In the genomic region with DNA sequence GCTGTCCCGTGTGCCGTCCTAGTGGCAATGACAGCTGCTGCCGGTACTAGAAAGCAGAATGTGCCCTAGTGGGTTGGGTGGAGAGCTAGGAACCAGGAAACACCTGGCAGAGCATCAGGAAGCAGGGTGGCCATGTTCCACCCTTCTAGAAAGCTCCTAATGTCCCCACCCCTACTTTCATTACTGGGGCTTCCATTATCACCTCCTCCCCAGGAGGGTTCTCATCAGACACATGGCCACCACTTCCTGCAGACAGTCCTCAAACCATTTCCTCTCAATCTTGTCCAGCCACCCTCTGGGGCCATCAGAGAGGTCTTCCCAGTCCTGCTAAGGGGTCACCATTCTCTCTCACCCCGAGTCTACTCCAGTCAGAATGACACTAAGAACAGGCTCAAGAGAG, we compare ENCODE assay signal across 8 mouse cellular contexts. TPM values are rescaled to one million over a fixed set of nuclear protein-coding genes. Genes with fewer than 3 reads are reported as not detected.
DNase-seq lines count a peak whose midpoint lies in the region; ATAC-seq and TF ChIP-seq lines count a peak whose summit lies in the region.

No protein-coding gene starts in this region.

- peak overlapping the region; percentile 99 for H3K9ac ChIP-seq in heart, embryonic 12.5 days
- no peak overlapping the region for H3K9ac ChIP-seq in liver, embryonic 15.5 days

- DNase-seq in cerebellum, adult 2 months = peak in 1 of 2 experiments; percentile 15
- no peak for DNase-seq in cerebellum, adult 18-20 months
- peak; percentile 50 for DNase-seq in CD4-positive helper T cell, adult 2 months (ENCODE audit: low read depth, low spot score)
- DNase-seq in thymus, postnatal 4 days = peak; percentile 29
- DNase-seq in right cerebral cortex, postnatal 4 days = no peak
- no peak for DNase-seq in spleen, adult 18-20 months

- peak overlapping the region; percentile 98 for H3K4me2 ChIP-seq in heart, embryonic 12.5 days
- H3K4me2 ChIP-seq in liver, embryonic 15.5 days = peak overlapping the region; percentile 77

- H3K27me3 ChIP-seq in cerebellum, adult 2 months (ENCODE audit: control insufficient read depth, insufficient read depth, low read length) = no peaks in the 10 kb centered on the region
- no peaks in the 10 kb centered on the region for H3K27me3 ChIP-seq in heart, embryonic 12.5 days (replicated peaks)
- H3K27me3 ChIP-seq in liver, embryonic 15.5 days = peaks cover 62% of the 10 kb centered on the region

- no peak for TF ChIP-seq POLR2A in cerebellum, adult 2 months (IDR thresholded peaks at IDR 0.05; ENCODE audit: borderline replicate concordance, insufficient read depth, low read length)

- peaks cover 25% of the 10 kb centered on the region for H3K4me1 ChIP-seq in cerebellum, adult 2 months (ENCODE audit: control insufficient read depth, insufficient read depth, low read length)
- peaks cover 46% of the 10 kb centered on the region for H3K4me1 ChIP-seq in heart, embryonic 12.5 days (replicated peaks)
- peaks cover 44% of the 10 kb centered on the region for H3K4me1 ChIP-seq in liver, embryonic 15.5 days (replicated peaks)

- 0 out of 2 replicates have a peak overlapping the region, but pooled peaks have one; percentile 20 for H3K27ac ChIP-seq in cerebellum, adult 2 months (ENCODE audit: insufficient read depth, low read length)
- H3K27ac ChIP-seq in heart, embryonic 12.5 days (ENCODE audit: poor library complexity, severe bottlenecking) = peak overlapping the region; percentile 100
- no peak overlapping the region for H3K27ac ChIP-seq in liver, embryonic 15.5 days (replicated peaks)

- H3K4me3 ChIP-seq in cerebellum, adult 2 months (replicated peaks; ENCODE audit: insufficient read depth, low read depth, low read length) = no peak overlapping the region
- H3K4me3 ChIP-seq in heart, embryonic 12.5 days = peak overlapping the region; percentile 93
- peak overlapping the region; percentile 61; the same call in 1 of the 2 replicates for H3K4me3 ChIP-seq in liver, embryonic 15.5 days (replicated peaks)

- no peak for TF ChIP-seq CTCF in cerebellum, adult 2 months (IDR thresholded peaks at IDR 0.05; ENCODE audit: borderline replicate concordance, insufficient read depth, low read depth, low read length)

- 39% methylated on average over 4 of the region's 4 CpGs for WGBS in cerebellum, adult 2 months
- 28% methylated on average over 4 of the region's 4 CpGs for WGBS in heart, embryonic 12.5 days
- 9% methylated on average over 4 of the region's 4 CpGs for WGBS in liver, embryonic 15.5 days (ENCODE audit: insufficient replicate concordance)

- peaks cover 32% of the 10 kb centered on the region for H3K36me3 ChIP-seq in heart, embryonic 12.5 days
- H3K36me3 ChIP-seq in liver, embryonic 15.5 days (replicated peaks) = no peaks in the 10 kb centered on the region

- H3K9me3 ChIP-seq in heart, embryonic 12.5 days (replicated peaks) = no peaks in the 10 kb centered on the region
- no peaks in the 10 kb centered on the region for H3K9me3 ChIP-seq in liver, embryonic 15.5 days (replicated peaks)

- ATAC-seq in heart, embryonic 12.5 days (ENCODE audit: insufficient number of reproducible peaks, low FRiP score) = no peak
- ATAC-seq in liver, embryonic 15.5 days (ENCODE audit: insufficient read depth) = no peak

RNA-seq across cellular contexts. Expression of a gene that starts 1.9 kb away (rescaled TPM):
- polyA plus RNA-seq in cerebellum, adult 2 months (2012; rRNA removed) = 91.9 and 97.8 TPM in 2 replicates
- polyA plus RNA-seq in heart, embryonic 12.5 days (2016; fragmentation: Nextera tagmentation; extraction: Ambion mirVana) = 20.0 and 20.8 TPM in 2 replicates
- 1.3 and 1.7 TPM in 2 replicates for polyA plus RNA-seq in liver, embryonic 15.5 days (2015; fragmentation: Nextera tagmentation; extraction: Ambion mirVana)

RNA-seq across cellular contexts. Expression of a gene that starts 37.1 kb away (rescaled TPM):
- polyA plus RNA-seq in cerebellum, adult 2 months (2012; rRNA removed) = 116 and 125 TPM in 2 replicates
- 79.4 and 85.4 TPM in 2 replicates for polyA plus RNA-seq in heart, embryonic 12.5 days (2016; fragmentation: Nextera tagmentation; extraction: Ambion mirVana)
- 118 and 124 TPM in 2 replicates for polyA plus RNA-seq in liver, embryonic 15.5 days (2015; fragmentation: Nextera tagmentation; extraction: Ambion mirVana)

RNA-seq across cellular contexts. Expression of a gene that starts 48.4 kb away (rescaled TPM):
- polyA plus RNA-seq in cerebellum, adult 2 months (2012; rRNA removed) = 1.1 and 1.3 TPM in 2 replicates
- polyA plus RNA-seq in heart, embryonic 12.5 days (2016; fragmentation: Nextera tagmentation; extraction: Ambion mirVana) = 0.47 and 0.59 TPM in 2 replicates
- polyA plus RNA-seq in liver, embryonic 15.5 days (2015; fragmentation: Nextera tagmentation; extraction: Ambion mirVana) = 5.3 and 6.3 TPM in 2 replicates

Comparison
In these comparisons a context has a peak if more than half of its experiments do, and no peak if none do; other contexts are left out.
1. DNase-seq: peak in CD4-positive helper T cell, adult 2 months (single experiment) and thymus, postnatal 4 days (single experiment); none in cerebellum, adult 18-20 months (0 of 2), right cerebral cortex, postnatal 4 days (single experiment) and spleen, adult 18-20 months (0 of 2).